Mouse (Mus musculus) CH12.LX (cell line): ENCODE results near the gene Plcb2. TPM values are rescaled to one million over a fixed set of nuclear protein-coding genes. Genes with fewer than 3 reads are reported as not detected.

ENCODE experiments used
- DNase-seq: peaks from one replicate; pipeline ENCODE4 v3.0.0-alpha.2; 2013; ENCODE audit errors: extremely low read depth
- H3K27ac ChIP-seq: 2 replicates; pipeline ENCODE4 v1.5.1; 2012; ENCODE audit warnings: low read depth, mild to moderate bottlenecking, control low read depth, moderate library complexity; ENCODE audit not compliant: insufficient read depth
- H3K27me3 ChIP-seq: replicated peaks from 2 replicates; pipeline ENCODE3; 2012; ENCODE audit warnings: inconsistent platforms
- H3K36me3 ChIP-seq, 2 experiments: replicated peaks in 1 of 2; 2 replicates each; pipeline versions ENCODE3 to v1.6.1; 2012; ENCODE audit warnings: inconsistent platforms in 1 of 2, low read length in 1 of 2, mild to moderate bottlenecking in 1 of 2, mixed read lengths in 1 of 2, moderate library complexity in 1 of 2; ENCODE audit not compliant: control insufficient read depth in 1 of 2, insufficient read depth in 1 of 2
- H3K4me1 ChIP-seq, 2 experiments: 2 replicates each; pipeline ENCODE4 v1.6.1; 2012; ENCODE audit warnings: inconsistent platforms in 1 of 2, moderate library complexity in 1 of 2; ENCODE audit not compliant: insufficient read depth in 2 of 2, control insufficient read depth in 1 of 2
- H3K4me2 ChIP-seq: 2 replicates; pipeline ENCODE4 v1.6.1; 2012; ENCODE audit warnings: low read depth, mild to moderate bottlenecking, control low read depth; ENCODE audit not compliant: poor library complexity, insufficient read depth, severe bottlenecking
- H3K4me3 ChIP-seq, 3 experiments: fragments of 150-350 bp in 1 of 3; sonication (generic) in 1 of 3; replicated peaks in 1 of 3; 2 replicates each; pipeline versions ENCODE3 to v1.5.1; 2011 to 2012; ENCODE audit warnings: low read depth in 2 of 3, low read length in 2 of 3, mild to moderate bottlenecking in 2 of 3, moderate library complexity in 2 of 3, control low read depth in 1 of 3, improper control_type of control experiment in 1 of 3, inconsistent platforms in 1 of 3, mixed read lengths in 1 of 3; ENCODE audit not compliant: poor library complexity in 1 of 3
- H3K79me2 ChIP-seq: replicated peaks from 2 replicates; pipeline ENCODE4 v1.6.1; 2012; ENCODE audit warnings: mild to moderate bottlenecking, moderate library complexity; ENCODE audit not compliant: control insufficient read depth, poor library complexity, insufficient read depth, severe bottlenecking; ENCODE audit errors: extremely low read depth
- H3K9ac ChIP-seq: 2 replicates; pipeline ENCODE4 v1.6.1; 2012; ENCODE audit warnings: low read depth, mild to moderate bottlenecking, control low read depth, moderate library complexity; ENCODE audit not compliant: insufficient read depth
- H3K9me3 ChIP-seq: replicated peaks from 2 replicates; pipeline ENCODE3; 2012; ENCODE audit warnings: low read length, inconsistent platforms, mixed read lengths
- ELF1 ChIP-seq: IDR thresholded peaks from 2 replicates; pipeline ENCODE4 v1.6.1; 2014; ENCODE audit warnings: low read depth, mild to moderate bottlenecking, inconsistent platforms, low read length, improper control_type of control experiment
- ETS1 ChIP-seq: conservative IDR thresholded peaks from 2 replicates; pipeline ENCODE4 v1.6.1; 2012; ENCODE audit warnings: low read depth, mild to moderate bottlenecking, inconsistent platforms, low read length, improper control_type of control experiment, moderate library complexity
- HCFC1 ChIP-seq: IDR thresholded peaks from 2 replicates; pipeline ENCODE4 v1.6.1; 2012; ENCODE audit warnings: low read depth, mild to moderate bottlenecking, inconsistent platforms, low read length, improper control_type of control experiment
- IRF4 ChIP-seq: IDR thresholded peaks from 2 replicates; pipeline ENCODE4 v1.6.1; 2014; ENCODE audit warnings: low read depth, mild to moderate bottlenecking, inconsistent platforms, low read length, improper control_type of control experiment
- JUN ChIP-seq: IDR thresholded peaks from 2 replicates; pipeline ENCODE4 v1.6.1; 2011; ENCODE audit warnings: low read depth, mild to moderate bottlenecking, low read length, improper control_type of control experiment, moderate library complexity; ENCODE audit not compliant: insufficient read depth
- JUND ChIP-seq: conservative IDR thresholded peaks from 2 replicates; pipeline ENCODE4 v1.6.1; 2011; ENCODE audit warnings: low read depth, low read length, improper control_type of control experiment
- MAX ChIP-seq: IDR thresholded peaks from 2 replicates; pipeline ENCODE4 v1.6.1; 2011; ENCODE audit warnings: low read length, improper control_type of control experiment
- MAZ ChIP-seq: IDR thresholded peaks from 2 replicates; pipeline ENCODE4 v1.6.1; 2012; ENCODE audit warnings: low read depth, mild to moderate bottlenecking, inconsistent platforms, low read length, improper control_type of control experiment, moderate library complexity
- MEF2A ChIP-seq: IDR thresholded peaks from 2 replicates; pipeline ENCODE4 v1.6.1; 2014; ENCODE audit warnings: low read depth, mild to moderate bottlenecking, inconsistent platforms, low read length, improper control_type of control experiment, borderline replicate concordance
- MYC ChIP-seq: IDR thresholded peaks from 2 replicates; pipeline ENCODE4 v1.6.1; 2011; ENCODE audit warnings: low read depth, mild to moderate bottlenecking, improper control_type of control experiment, low read length
- NELFE ChIP-seq: IDR thresholded peaks from 2 replicates; pipeline ENCODE4 v1.6.1; 2011; ENCODE audit warnings: low read depth, low read length, improper control_type of control experiment
- TCF12 ChIP-seq: IDR thresholded peaks from 2 replicates; pipeline ENCODE4 v1.6.1; 2014; ENCODE audit warnings: low read depth, mild to moderate bottlenecking, inconsistent platforms, low read length, improper control_type of control experiment
- UBTF ChIP-seq: IDR thresholded peaks from 2 replicates; pipeline ENCODE4 v1.6.1; 2012; ENCODE audit warnings: low read depth, mild to moderate bottlenecking, inconsistent platforms, low read length, improper control_type of control experiment, moderate library complexity
- USF1 ChIP-seq: IDR thresholded peaks from 2 replicates; pipeline ENCODE4 v1.6.1; 2014; ENCODE audit warnings: low read depth, mild to moderate bottlenecking, inconsistent platforms, low read length, improper control_type of control experiment
- USF2 ChIP-seq: conservative IDR thresholded peaks from 2 replicates; pipeline ENCODE4 v1.6.1; 2011; ENCODE audit warnings: low read depth, low read length, improper control_type of control experiment
- ZMIZ1 ChIP-seq: IDR thresholded peaks from 2 replicates; pipeline ENCODE4 v1.6.1; 2012; ENCODE audit warnings: low read depth, mild to moderate bottlenecking, inconsistent platforms, low read length, improper control_type of control experiment
- ZNF384 ChIP-seq: IDR thresholded peaks from 2 replicates; pipeline ENCODE4 v1.6.1; 2012; ENCODE audit warnings: low read depth, low read length, improper control_type of control experiment, inconsistent platforms
- dilution Hi-C: fragments of 300-500 bp; cut with MboI; formaldehyde crosslinking; loops from 2 replicates; pipeline ENCODE4 v1.14.3; 2020; ENCODE audit warnings: low sequenced_read_pairs; ENCODE audit not compliant: extremely low pct_unique_long_range_greater_than_20kb, extremely low pct_ligation_motif_present
- in situ Hi-C: fragments of 300-500 bp; cut with MboI; formaldehyde crosslinking; loops from 3 replicates; pipeline ENCODE4 v1.14.3; 2019; ENCODE audit warnings: low sequenced_read_pairs, low pct_ligation_motif_present, low pct_unique_long_range_greater_than_20kb, mixed read lengths
- polyA plus RNA-seq: library from polyadenylated mRNA; unstranded; fragments of >175 nt; gene quantifications from 2 replicates; pipeline ENCODE4 v1.2.1, GENCODE M21; 2012; ENCODE audit warnings: low read depth; ENCODE audit not compliant: insufficient read length
- total RNA-seq, 2 experiments: library from RNA; depleted of rRNA; stranded (reverse); fragments of 300-350 nt in 1 of 2; fragments of >200 nt in 1 of 2; gene quantifications; 2 replicates each; pipeline ENCODE4 v1.2.3; 2012 to 2014

Plcb2 gene
- total and polyA plus RNA-seq, 3 experiments: 5.7 to 22.3 (median 7.8) TPM

- Histone ChIP-seq H3K9ac (no peak overlapping the region), H3K27ac (no peak overlapping the region), H3K4me1 (peaks cover 0 to under 1% of the 10 kb centered on the region in 2 experiments; a peak in 1 of 4 replicates), H3K36me3 (no peaks in the 10 kb centered on the region), H3K9me3 (no peaks in the 10 kb centered on the region), H3K27me3 (no peaks in the 10 kb centered on the region), H3K79me2 (no peaks in the 10 kb centered on the region), H3K4me3 (no peak overlapping the region), H3K4me2 (no peak overlapping the region)
- dilution Hi-C loops (no loop called here), in situ Hi-C loops (loop anchor here (5.0 kb wide), 1 partner anchor 43 kb away; no protein-coding TSS in a partner anchor)
- TF ChIP-seq ELF1: no peak
- TF ChIP-seq IRF4: no peak
- no peak for TF ChIP-seq HCFC1
- TF ChIP-seq ETS1: no peak
- no peak for TF ChIP-seq USF2
- DNase-seq: no peak
These were observed 43.1 kb downstream of the Plcb2 start for GRCm38 (mm10) chr2:118685088-118685487.

- Histone ChIP-seq H3K9ac (no peak overlapping the region), H3K9me3 (no peaks in the 10 kb centered on the region), H3K4me2 (no peak overlapping the region), H3K79me2 (no peaks in the 10 kb centered on the region), H3K27me3 (no peaks in the 10 kb centered on the region), H3K4me3 (no peak overlapping the region), H3K4me1 (no peaks in the 10 kb centered on the region), H3K36me3 (no peaks in the 10 kb centered on the region), H3K27ac (no peak overlapping the region)
- dilution Hi-C loops: no loop called here
- in situ Hi-C loops: no loop called here
- no peak for DNase-seq
- no peak for TF ChIP-seq MEF2A
- no peak for TF ChIP-seq UBTF
- TF ChIP-seq HCFC1: no peak
These were observed 45.5 kb downstream of the Plcb2 start for GRCm38 (mm10) chr2:118682544-118683260.

- H3K4me2 ChIP-seq: no peak overlapping the region
- no peaks in the 10 kb centered on the region for H3K79me2 ChIP-seq
- H3K4me3 ChIP-seq: no peak overlapping the region
- H3K4me1 ChIP-seq: no peaks in the 10 kb centered on the region
- no peak for DNase-seq
- peaks cover 3% of the 10 kb centered on the region for H3K9me3 ChIP-seq
- no peaks in the 10 kb centered on the region for H3K27me3 ChIP-seq
- H3K36me3 ChIP-seq: no peaks in the 10 kb centered on the region
- in situ Hi-C loops (no loop called here), dilution Hi-C loops (no loop called here)
- no peak overlapping the region for H3K27ac ChIP-seq
- TF ChIP-seq JUND (no peak), HCFC1 (no peak), USF1 (no peak), TCF12 (no peak), ZNF384 (no peak), JUN (no peak), USF2 (no peak), UBTF (no peak), NELFE (no peak), ZMIZ1 (no peak), MYC (no peak), MAX (no peak), MAZ (no peak)
- H3K9ac ChIP-seq: no peak overlapping the region
These were observed 47.3 kb downstream of the Plcb2 start for GRCm38 (mm10) chr2:118680926-118681325.
